Mouse (Mus musculus): Measurements from ENCODE around the gene Foxb2.
"Not testable (repeated sequence)": the region's sequence is repeated elsewhere in the genome, so short reads cannot be mapped to it uniquely, and the experiment has no call there.

Gene Foxb2

DNA sequence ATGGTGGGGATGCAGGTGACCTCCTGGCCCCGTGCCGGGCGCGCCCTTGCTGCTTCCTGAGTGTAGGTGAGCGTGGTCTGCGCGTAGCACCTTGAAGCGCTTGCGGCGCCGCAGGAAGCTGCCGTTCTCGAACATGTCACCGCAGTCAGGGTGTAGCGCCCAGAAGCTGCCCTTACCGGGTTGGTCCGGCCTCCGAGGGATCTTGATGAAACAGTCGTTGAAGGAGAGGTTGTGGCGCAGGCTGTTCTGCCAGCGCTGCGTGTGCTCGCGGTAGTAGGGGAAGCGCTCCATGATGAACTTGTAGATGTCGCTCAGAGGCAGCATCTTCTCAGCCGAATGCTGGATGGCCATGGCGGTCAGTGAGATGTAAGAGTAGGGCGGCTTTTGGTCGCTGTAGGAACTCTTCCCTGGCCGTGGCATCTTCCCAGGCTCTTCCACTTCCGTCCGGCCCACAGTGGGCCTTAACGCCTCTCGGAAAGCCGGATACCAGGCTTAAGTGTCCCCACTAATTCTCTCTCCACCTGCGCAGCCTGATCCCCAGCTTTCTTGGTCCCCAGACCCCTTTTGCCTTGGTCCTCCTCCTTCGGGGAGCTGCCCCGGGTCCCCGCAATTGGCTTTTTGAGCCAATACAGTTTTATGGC is at the start of gene Foxb2:
Foxb2 (minus strand) TSS at position 585 of the 641 bp plus-strand sequence.
- no peak for DNase-seq (ENCODE audit: low read depth)

DNA sequence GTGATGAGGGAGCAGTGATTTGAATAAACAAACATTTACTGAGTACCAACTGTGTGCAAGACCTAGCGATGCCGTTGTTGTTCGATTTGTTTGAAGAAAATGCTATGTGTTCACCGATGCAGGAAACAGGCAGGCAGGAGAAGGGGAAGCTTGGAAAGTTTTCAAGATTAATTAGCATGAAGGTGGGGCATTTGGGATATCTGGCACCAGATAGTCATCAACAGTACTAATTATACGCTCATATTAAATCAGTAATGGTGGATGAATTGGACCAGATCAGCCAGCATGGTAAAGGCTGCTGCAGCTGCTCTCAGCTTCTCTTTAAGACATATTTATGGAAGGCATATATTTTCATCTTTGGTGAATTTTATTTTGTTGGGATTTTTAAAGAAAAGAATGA is 37.9 kb upstream of the Foxb2 start:
- no peak for DNase-seq (ENCODE audit: low read depth)

DNA sequence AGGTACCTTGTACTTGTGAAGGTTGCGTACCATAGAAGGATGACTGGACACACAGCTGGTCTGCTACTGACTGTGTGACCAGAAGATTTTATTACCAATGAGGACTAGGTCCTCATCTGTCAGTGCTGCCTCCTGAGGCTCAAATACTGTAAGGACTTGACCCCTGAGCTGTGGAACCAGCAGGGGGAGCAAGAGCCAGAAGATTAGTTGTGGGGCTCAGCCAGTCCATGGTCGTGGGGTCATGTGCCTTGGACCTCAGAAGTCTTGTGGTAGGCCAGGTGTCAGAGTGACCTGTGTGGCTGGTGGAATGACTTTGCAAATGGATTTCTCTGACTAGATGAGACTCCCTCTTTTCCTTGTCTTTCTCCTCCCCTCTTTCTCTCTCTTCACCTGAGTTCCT is 29.5 kb upstream of the Foxb2 start:
- DNase-seq (ENCODE audit: low read depth), result peak; percentile 74

DNA sequence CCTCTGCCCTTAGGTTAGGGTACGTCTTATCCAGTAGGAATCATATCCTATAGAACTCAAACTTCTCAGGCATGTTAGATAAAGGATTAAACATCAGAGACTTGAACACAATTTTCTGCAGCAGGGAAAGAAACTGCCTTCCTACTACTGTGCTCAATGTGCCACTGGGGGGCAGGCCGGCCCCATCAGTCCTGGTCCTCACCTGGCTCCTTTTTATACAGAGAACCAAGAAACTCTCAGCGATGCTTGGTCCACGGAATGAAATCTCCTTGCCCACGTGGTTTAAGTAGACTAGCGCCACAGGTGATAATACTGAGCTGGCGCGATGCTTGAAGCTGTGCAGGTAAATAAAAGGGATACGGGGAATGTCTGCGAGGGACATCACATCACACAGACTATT is 26.1 kb upstream of the Foxb2 start:
- DNase-seq (ENCODE audit: low read depth), result peak; percentile 38

DNA sequence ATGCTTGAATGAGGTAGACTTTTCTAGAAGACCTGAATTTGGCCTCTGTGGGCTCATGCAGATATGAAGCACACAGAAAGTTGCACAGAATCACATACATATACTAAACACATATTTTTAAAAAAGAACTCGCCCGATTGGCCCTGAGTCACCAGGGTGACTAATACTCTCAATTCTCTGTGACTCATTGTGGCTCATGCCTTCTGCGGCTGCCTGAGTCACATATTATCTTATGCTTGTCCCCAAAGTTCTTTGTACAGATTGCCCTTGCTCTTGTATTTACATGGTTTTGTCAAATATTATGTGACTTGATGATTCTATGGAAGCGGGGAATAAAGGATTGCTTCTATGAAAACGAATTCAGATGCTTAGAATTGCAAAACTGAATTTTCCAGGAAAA is 25.0 kb upstream of the Foxb2 start:
- DNase-seq (ENCODE audit: low read depth), result peak; percentile 92

DNA sequence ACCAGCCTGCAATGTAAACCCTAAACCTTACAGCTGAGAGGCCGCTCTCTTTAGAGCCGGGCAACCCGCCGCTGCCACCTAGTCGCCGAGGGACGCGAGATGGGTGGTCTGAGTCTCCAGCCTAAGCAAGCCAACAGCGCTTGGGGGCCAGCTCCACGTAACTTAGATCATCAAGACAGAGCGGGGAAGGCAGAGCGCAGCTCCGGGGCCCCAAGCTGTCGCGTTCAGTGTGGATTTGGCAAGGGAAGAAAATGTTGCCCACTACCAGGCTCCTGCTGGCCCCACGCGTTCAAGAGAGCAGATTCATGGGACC is 2.8 kb upstream of the Foxb2 start:
- no peak for DNase-seq (ENCODE audit: low read depth)

- DNase-seq (ENCODE audit: low read depth), result no peak
Observed at GRCm38 (mm10) chr19:16875631-16876457, 2.2 kb upstream of the Foxb2 start.

- no peak for DNase-seq (ENCODE audit: low read depth)
Observed at GRCm38 (mm10) chr19:16874991-16875540, 1.5 kb upstream of the Foxb2 start.

GRCm38 (mm10) chr19:16873942-16874861 is 597 bp upstream of the Foxb2 start:
- no peak for DNase-seq (ENCODE audit: low read depth)

DNA sequence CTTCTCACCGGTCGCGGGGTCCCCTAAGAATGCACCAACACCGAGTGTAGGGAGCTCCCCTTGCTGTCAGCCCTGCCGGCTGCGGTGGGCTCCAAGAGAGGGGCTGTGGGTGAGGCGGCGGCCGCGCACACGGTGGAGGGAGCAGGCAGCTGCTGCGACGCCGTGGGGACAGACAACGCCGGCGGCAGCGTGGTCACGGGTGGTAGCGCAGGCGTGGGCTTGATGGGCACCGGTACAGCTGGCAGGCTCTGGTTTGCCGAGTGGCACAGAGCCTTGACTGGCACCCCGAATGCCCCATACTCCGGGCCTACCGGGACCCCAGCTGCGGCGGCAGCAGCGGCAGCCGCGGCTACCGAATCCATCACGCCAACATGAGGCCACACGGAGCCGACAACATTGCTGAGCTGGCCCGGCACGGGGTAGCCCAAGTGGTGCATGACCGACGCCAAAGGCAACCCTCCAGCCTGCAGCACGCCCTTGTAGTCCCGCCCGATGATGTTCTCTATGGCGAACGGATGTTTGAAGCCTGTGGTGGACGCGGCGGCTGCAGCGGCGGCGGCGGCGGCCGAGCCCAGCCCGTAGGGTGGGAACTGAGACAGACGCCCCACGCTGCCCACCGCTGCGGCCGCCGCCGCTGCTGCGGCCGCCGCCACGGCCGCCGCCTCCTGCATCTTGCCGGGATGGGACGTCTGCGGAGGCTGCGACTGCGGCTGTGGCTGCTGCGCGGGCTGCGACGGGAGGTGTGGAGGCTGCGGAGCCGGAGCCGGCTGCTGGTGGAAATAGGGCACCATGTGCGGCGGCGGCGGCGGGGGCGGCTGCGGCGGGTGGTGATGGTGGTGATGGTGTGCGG is 1.0 kb downstream of the Foxb2 start:
- no peak for DNase-seq (ENCODE audit: low read depth)

DNA sequence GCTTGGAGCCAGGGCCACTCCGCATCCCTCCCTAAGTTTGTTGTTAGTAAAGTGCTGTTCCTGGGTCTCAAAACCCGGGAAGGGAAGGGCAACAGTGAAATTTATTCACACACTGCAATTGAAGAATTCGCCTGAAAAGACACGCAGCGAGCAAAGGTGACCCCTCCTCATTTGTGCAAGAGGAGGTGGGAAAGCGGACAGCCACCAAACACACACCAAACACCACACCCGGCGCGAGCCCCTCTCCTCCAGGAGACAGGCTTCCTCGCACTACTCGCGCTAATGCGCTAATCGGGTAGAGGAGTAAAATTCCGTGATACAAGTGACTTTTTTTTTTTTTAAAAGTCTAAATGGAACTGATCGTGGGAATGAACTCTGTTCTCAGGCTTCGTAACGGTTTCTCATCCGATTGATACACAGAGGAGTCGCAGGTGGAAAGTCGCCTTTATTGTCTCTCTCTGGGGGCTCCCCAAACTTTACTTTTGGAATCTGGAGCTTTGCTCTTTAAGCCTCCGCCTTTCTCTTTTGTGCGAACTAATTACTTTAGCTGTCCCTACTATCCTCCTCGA is 2.3 kb downstream of the Foxb2 start:
- DNase-seq (ENCODE audit: low read depth), result no peak

DNA sequence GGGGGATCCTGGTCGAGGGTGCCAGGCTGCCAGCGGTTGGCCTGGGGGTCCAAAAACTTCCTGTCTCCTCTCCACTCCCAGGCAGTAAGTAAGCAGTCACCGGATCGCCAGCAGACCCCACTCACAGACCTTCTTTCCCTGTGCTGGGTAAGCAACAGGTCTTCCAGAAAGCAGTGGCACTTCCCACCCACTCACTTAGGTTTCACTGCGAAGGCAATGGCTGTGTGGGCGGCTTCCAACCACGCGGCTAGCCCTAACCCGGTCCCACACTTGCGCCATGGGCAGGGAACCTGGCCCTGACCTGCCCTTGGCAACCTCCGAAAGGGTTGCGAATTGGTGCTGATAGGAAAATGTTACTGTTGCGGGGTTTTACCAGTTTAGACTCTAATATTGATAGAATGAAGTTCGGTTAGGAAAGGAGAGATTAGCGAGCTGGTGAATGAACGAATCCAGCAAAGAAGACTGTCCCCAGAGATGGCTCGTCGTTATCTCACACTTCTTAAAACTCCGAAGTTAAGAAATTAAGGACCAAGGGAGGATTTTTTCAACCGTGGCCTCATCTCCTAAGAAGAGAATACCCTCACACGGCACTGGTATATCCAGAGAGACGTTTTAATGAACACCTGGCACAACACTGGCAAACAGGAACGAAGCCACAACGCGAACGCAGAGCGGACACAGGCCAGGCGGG is 3.0 kb downstream of the Foxb2 start:
- DNase-seq (ENCODE audit: low read depth), result no peak

- peak; percentile 85 for DNase-seq (ENCODE audit: low read depth)
Observed at GRCm38 (mm10) chr19:16868534-16868933, 5.1 kb downstream of the Foxb2 start.

DNA sequence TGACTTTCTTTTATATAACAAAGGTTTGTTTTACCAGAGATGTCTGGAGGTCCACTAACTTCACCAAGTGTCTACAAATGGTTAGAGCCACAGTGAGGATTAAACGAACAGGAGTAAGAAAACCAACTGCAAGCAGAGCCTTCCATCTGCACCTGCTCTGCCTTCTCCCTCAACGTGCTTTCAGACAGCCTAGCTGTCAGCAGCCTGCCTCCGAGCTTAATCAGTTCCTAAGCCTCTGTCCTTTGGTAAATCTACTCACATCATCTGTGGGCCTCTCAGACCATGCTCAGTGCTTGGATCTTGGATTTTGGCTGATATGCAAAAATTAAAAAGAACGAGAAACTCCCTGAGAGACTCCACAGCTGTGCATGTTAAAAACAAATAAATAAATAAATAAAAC is 15.0 kb downstream of the Foxb2 start:
- no peak for DNase-seq (ENCODE audit: low read depth)

DNA sequence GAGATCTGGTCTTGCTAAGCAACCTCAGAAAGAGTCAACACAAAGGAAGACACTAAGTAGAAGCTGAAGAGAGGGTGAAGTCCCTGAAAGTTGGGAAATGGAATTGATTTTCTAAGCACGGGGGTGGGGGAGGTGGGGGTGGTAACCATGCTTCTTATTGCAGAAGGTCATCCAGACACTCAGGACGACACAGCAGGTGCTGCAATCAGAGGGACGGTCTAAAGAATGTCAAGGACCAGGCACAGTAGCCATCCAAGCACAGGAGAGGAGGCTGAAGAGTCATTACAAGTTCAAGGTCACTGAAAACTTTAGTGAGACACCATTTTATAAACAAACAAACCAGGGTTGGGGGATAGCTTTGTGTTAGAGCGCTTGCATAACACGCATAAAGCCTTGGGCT is 16.9 kb downstream of the Foxb2 start:
- no peak for DNase-seq (ENCODE audit: low read depth)

- DNase-seq (ENCODE audit: low read depth), result not testable (repeated sequence)
Observed at GRCm38 (mm10) chr19:16844091-16844490, 29.5 kb downstream of the Foxb2 start.

- DNase-seq (ENCODE audit: low read depth), result no peak
Observed at GRCm38 (mm10) chr19:16841516-16842249, 31.9 kb downstream of the Foxb2 start.

- DNase-seq (ENCODE audit: low read depth), result no peak
Observed at GRCm38 (mm10) chr19:16841001-16841400, 32.6 kb downstream of the Foxb2 start.

DNA sequence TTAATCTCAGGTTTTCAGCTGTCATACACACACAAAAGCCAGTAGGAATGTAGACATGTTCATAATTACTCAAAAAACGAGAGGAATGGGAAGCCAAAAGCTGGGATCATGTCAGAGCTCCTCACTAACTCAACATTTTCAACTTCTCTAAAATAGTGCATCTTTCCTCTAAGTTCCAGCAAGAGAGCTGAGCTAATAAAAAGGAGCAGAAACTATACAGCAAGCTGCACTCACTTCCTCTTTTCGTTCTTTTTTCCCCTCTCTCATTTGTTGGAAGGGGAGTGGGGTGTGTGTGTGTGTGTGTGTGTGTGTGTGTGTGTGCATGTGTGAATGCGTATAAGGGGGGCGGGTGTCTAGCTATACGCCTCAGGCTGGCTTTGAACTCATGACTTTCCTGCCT is 45.9 kb downstream of the Foxb2 start:
- peak; percentile 7 for DNase-seq (ENCODE audit: low read depth)

- DNase-seq (ENCODE audit: low read depth), result no peak
Observed at GRCm38 (mm10) chr19:16825228-16825627, 48.4 kb downstream of the Foxb2 start.

All from 416B (cell line).